Mouse (Mus musculus) kidney, adult 2 months (tissue): ENCODE results near the gene Pip5k1b. TPM values are rescaled to one million over a fixed set of nuclear protein-coding genes. Genes with fewer than 3 reads are reported as not detected.
A peak's percentile ranks its signal among the peaks of the same experiment; 100 is the strongest.

Source experiments
- DNase-seq: peaks from one replicate; pipeline ENCODE4 v3.0.0; 2021
- H3K27ac ChIP-seq: fragments of 200-500 bp; 2 replicates; pipeline ENCODE4 v1.5.1; 2012; ENCODE audit warnings: low read depth, low read length, control low read depth, inconsistent platforms; ENCODE audit not compliant: insufficient read depth
- H3K27me3 ChIP-seq: fragments of 200-500 bp; replicated peaks from 2 replicates; pipeline ENCODE4 v1.6.1; 2012; ENCODE audit warnings: mild to moderate bottlenecking, moderate library complexity, low read length, inconsistent platforms; ENCODE audit not compliant: control insufficient read depth, insufficient read depth
- H3K36me3 ChIP-seq: fragments of 200-500 bp; 2 replicates; pipeline ENCODE4 v1.6.1; 2012; ENCODE audit warnings: mild to moderate bottlenecking, moderate library complexity, low read length, inconsistent platforms; ENCODE audit not compliant: control insufficient read depth, insufficient read depth
- H3K4me1 ChIP-seq: fragments of 200-500 bp; 2 replicates; pipeline ENCODE4 v1.6.1; 2011; ENCODE audit warnings: low read length; ENCODE audit not compliant: control insufficient read depth, insufficient read depth
- H3K4me3 ChIP-seq: fragments of 200-500 bp; 2 replicates; pipeline ENCODE4 v1.5.1; 2011; ENCODE audit warnings: mild to moderate bottlenecking, low read depth, low read length, control low read depth; ENCODE audit not compliant: insufficient read depth
- CTCF ChIP-seq: fragments of 200-500 bp; conservative IDR thresholded peaks from 2 replicates; pipeline ENCODE4 v1.5.1; 2011; ENCODE audit warnings: low read depth, mild to moderate bottlenecking, control low read depth, low read length, moderate library complexity, mixed read lengths; ENCODE audit not compliant: insufficient read depth, insufficient read length
- POLR2A ChIP-seq: fragments of 200-500 bp; IDR thresholded peaks from one replicate; pipeline ENCODE4 v1.6.1; 2011; ENCODE audit warnings: low read depth, low read length, control low read depth
- WGBS: fragments of 180-500 bp; shearing (Covaris S2); methylation state at CpG from one replicate; pipeline ENCODE4 v1.1.7; 2018; 5-methylcytosine and 5-hydroxymethylcytosine counted together
- polyA plus RNA-seq: library from polyadenylated mRNA; depleted of rRNA; stranded (reverse); fragments of >200 nt; gene quantifications from 2 replicates; pipeline ENCODE4 v1.2.3, GENCODE M21; 2012

Pip5k1b gene
- polyA plus RNA-seq, 1 experiment: 3.7 TPM

- WGBS: 76% methylated on average over 2 of the region's 2 CpGs
- no peak for DNase-seq
- Histone ChIP-seq H3K4me3 (no peak overlapping the region), H3K36me3 (no peaks in the 10 kb centered on the region), H3K4me1 (no peaks in the 10 kb centered on the region), H3K27me3 (no peaks in the 10 kb centered on the region), H3K27ac (no peak overlapping the region)
- no peak for TF ChIP-seq POLR2A
- TF ChIP-seq CTCF: no peak
These were observed 101.2 kb downstream of the Pip5k1b start for GRCm38 (mm10) chr19:24454451-24454850.

- no peaks in the 10 kb centered on the region for H3K36me3 ChIP-seq
- 76% methylated on average over 13 of the region's 13 CpGs for WGBS
- H3K4me1 ChIP-seq: no peaks in the 10 kb centered on the region
- H3K4me3 ChIP-seq: no peak overlapping the region
- peak; percentile 12 for DNase-seq
- TF ChIP-seq CTCF: no peak
- no peaks in the 10 kb centered on the region for H3K27me3 ChIP-seq
- no peak overlapping the region for H3K27ac ChIP-seq
These were observed 102.3 kb downstream of the Pip5k1b start for GRCm38 (mm10) chr19:24453379-24453778.

GRCm38 (mm10) chr19:24452441-24452898, 103.2 kb downstream of the Pip5k1b start:
- H3K4me1 ChIP-seq: no peaks in the 10 kb centered on the region
- H3K36me3 ChIP-seq: no peaks in the 10 kb centered on the region
- 18% methylated on average over 3 of the region's 3 CpGs for WGBS
- no peaks in the 10 kb centered on the region for H3K27me3 ChIP-seq
- no peak for DNase-seq
- no peak overlapping the region for H3K27ac ChIP-seq
- TF ChIP-seq CTCF (no peak), POLR2A (no peak)
- no peak overlapping the region for H3K4me3 ChIP-seq

GRCm38 (mm10) chr19:24451626-24452025, 104.0 kb downstream of the Pip5k1b start:
- WGBS: 77% methylated on average over 3 of the region's 3 CpGs
- H3K4me1 ChIP-seq: no peaks in the 10 kb centered on the region
- H3K27me3 ChIP-seq: no peaks in the 10 kb centered on the region
- DNase-seq: no peak
- no peaks in the 10 kb centered on the region for H3K36me3 ChIP-seq
- no peak overlapping the region for H3K27ac ChIP-seq
- TF ChIP-seq CTCF: no peak
- TF ChIP-seq POLR2A: no peak
- no peak overlapping the region for H3K4me3 ChIP-seq

- no peaks in the 10 kb centered on the region for H3K36me3 ChIP-seq
- no peak overlapping the region for H3K27ac ChIP-seq
- 92% methylated on average over 8 of the region's 8 CpGs for WGBS
- TF ChIP-seq CTCF: no peak
- TF ChIP-seq POLR2A: no peak
- no peaks in the 10 kb centered on the region for H3K27me3 ChIP-seq
- DNase-seq: no peak
- H3K4me1 ChIP-seq: no peaks in the 10 kb centered on the region
- H3K4me3 ChIP-seq: no peak overlapping the region
These were observed 104.9 kb downstream of the Pip5k1b start for GRCm38 (mm10) chr19:24450740-24451139.

GRCm38 (mm10) chr19:24444322-24444721, 111.3 kb downstream of the Pip5k1b start:
- DNase-seq: no peak
- no peaks in the 10 kb centered on the region for H3K36me3 ChIP-seq
- no peaks in the 10 kb centered on the region for H3K4me1 ChIP-seq
- TF ChIP-seq CTCF (no peak), POLR2A (no peak)
- no peak overlapping the region for H3K4me3 ChIP-seq
- 88% methylated on average over 3 of the region's 3 CpGs for WGBS
- H3K27me3 ChIP-seq: no peaks in the 10 kb centered on the region
- H3K27ac ChIP-seq: no peak overlapping the region

- Histone ChIP-seq H3K4me1 (no peaks in the 10 kb centered on the region; the same call in 1 of the 2 replicates), H3K36me3 (no peaks in the 10 kb centered on the region), H3K27me3 (no peaks in the 10 kb centered on the region), H3K27ac (no peak overlapping the region), H3K4me3 (no peak overlapping the region)
- 91% methylated on average over 4 of the region's 4 CpGs for WGBS
- TF ChIP-seq POLR2A (no peak), CTCF (no peak)
- DNase-seq: no peak
These were observed 116.0 kb downstream of the Pip5k1b start for GRCm38 (mm10) chr19:24439715-24440114.

- Histone ChIP-seq H3K27me3 (no peaks in the 10 kb centered on the region), H3K27ac (no peak overlapping the region), H3K4me3 (no peak overlapping the region), H3K4me1 (no peaks in the 10 kb centered on the region; the same call in 1 of the 2 replicates), H3K36me3 (no peaks in the 10 kb centered on the region)
- TF ChIP-seq POLR2A: no peak
- no peak for TF ChIP-seq CTCF
- DNase-seq: no peak
- 71% methylated on average over 6 of the region's 6 CpGs for WGBS
These were observed 121.4 kb downstream of the Pip5k1b start for GRCm38 (mm10) chr19:24434291-24434690.
